Mouse (Mus musculus): ENCODE measurements around the gene Shf. TPM values are rescaled to one million over a fixed set of nuclear protein-coding genes. Genes with fewer than 3 reads are reported as not detected.

Gene Shf
- total and polyA plus RNA-seq, 3 experiments: 0.22 to 0.27 TPM; not detected in 1

DNA sequence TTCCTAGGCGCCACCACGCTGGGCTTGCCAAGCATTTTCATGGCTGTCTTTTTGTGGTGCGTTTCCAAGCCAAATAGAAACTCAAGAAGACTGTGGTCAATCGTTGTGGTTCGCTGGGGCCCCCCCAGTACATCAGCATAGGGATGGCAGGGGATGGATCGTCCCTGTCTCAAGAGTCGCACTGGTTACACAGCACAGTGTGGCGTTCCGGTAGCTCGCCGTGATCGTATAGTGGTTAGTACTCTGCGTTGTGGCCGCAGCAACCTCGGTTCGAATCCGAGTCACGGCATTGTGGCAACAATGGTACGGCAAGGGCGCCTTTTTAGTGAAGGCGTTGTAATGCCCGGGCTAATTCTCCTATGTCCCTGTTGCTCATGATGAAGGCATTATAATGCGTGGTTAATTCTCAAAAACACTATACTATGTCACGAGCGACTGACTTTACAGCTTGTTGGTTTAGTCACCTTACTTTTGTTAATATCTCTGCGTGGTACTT lies 8.8 kb upstream of the Shf start:
- TF ChIP-seq GATA2 (IDR thresholded peaks at IDR 0.05; ENCODE audit: borderline replicate concordance, low read depth, low read length): no peak
- no peak for TF ChIP-seq POLR2AphosphoS5 (IDR thresholded peaks at IDR 0.05; ENCODE audit: insufficient replicate concordance, low read depth, low read length)
- no peak for TF ChIP-seq CTCF (IDR thresholded peaks at IDR 0.05; ENCODE audit: low read depth, low read length)
- TF ChIP-seq GATA1 (IDR thresholded peaks at IDR 0.05; ENCODE audit: borderline replicate concordance, low read length): no peak
- no peak for TF ChIP-seq TAL1 (conservative IDR thresholded peaks at IDR 0.05; ENCODE audit: low read depth, low read length)
- Histone ChIP-seq H3K36me3 (replicated peaks) (no peaks in the 10 kb centered on the region), H3K4me3 (ENCODE audit: low read depth, low read length) (peak overlapping the region; percentile 71), H3K4me1 (ENCODE audit: insufficient read depth, low read depth, low read length) (peaks cover 31% of the 10 kb centered on the region), H3K9me3 (replicated peaks) (no peaks in the 10 kb centered on the region), H3K27me3 (ENCODE audit: insufficient read depth, low read length) (peaks cover 4% of the 10 kb centered on the region)
- ATAC-seq (ENCODE audit: extremely low read depth, insufficient number of reproducible peaks, low FRiP score, poor library complexity, severe bottlenecking) (peak; percentile 38), DNase-seq (ENCODE audit: low spot score) (peak; percentile 41)

DNA sequence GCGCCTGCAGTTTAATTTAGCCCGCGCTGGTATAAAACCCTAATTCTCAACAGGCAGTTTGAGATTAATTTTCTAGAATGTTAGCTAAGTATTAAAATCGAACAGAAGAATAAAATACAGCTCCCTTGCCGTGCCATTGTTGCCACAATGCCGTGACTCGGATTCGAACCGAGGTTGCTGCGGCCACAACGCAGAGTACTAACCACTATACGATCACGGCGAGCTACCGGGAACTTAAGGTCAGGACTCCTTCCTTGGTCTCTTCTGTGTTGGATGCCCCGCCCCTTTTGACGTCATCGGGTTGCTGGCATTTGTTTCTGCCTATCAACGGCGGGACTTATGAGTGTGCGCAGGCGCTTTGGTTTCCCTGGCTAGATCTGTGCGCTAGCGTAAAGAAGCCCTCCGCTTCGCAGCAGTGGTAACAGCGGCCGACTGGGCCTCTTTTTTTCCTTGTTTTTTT lies 8.3 kb upstream of the Shf start:
- ATAC-seq (ENCODE audit: extremely low read depth, insufficient number of reproducible peaks, low FRiP score, poor library complexity, severe bottlenecking): peak; percentile 60

DNA sequence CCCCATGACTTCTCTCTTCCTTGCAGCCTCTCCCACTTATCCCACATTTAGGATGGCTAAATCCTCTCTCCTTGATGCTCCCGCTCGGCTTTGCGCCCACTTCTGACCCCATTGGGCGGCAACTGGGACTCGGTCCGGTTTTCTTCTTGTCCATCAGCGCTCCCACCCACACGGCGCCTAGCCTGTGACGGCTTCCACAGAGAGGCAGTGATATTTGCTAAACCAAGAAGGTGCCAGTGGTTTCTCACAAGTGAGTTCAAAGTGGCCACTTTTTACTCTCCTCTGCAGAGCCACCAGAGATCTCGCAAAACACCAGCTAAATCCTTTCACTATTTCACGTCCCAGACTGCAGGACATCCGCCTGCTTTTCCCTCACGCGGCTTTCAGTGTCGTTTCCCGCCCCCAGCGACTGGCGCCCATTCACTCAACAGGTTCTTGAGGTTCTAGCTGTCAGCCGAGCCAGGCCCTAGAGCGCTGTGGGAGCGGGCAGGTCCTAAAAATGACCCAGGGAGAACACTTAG lies 7.1 kb upstream of the Shf start:
- ATAC-seq (ENCODE audit: extremely low read depth, insufficient number of reproducible peaks, low FRiP score, poor library complexity, severe bottlenecking) (no peak), DNase-seq (ENCODE audit: low spot score) (no peak)
- Histone ChIP-seq H3K36me3 (replicated peaks) (no peaks in the 10 kb centered on the region), H3K4me3 (ENCODE audit: low read depth, low read length) (peak overlapping the region; percentile 74), H3K27me3 (ENCODE audit: insufficient read depth, low read length) (peaks cover 4% of the 10 kb centered on the region), H3K4me1 (ENCODE audit: insufficient read depth, low read depth, low read length) (peaks cover 31% of the 10 kb centered on the region), H3K9me3 (replicated peaks) (no peaks in the 10 kb centered on the region)
- no peak for TF ChIP-seq GATA1 (IDR thresholded peaks at IDR 0.05; ENCODE audit: borderline replicate concordance, low read length)
- TF ChIP-seq POLR2AphosphoS5 (IDR thresholded peaks at IDR 0.05; ENCODE audit: insufficient replicate concordance, low read depth, low read length): no peak
- TF ChIP-seq GATA2 (IDR thresholded peaks at IDR 0.05; ENCODE audit: borderline replicate concordance, low read depth, low read length): no peak
- no peak for TF ChIP-seq CTCF (IDR thresholded peaks at IDR 0.05; ENCODE audit: low read depth, low read length)
- no peak for TF ChIP-seq TAL1 (conservative IDR thresholded peaks at IDR 0.05; ENCODE audit: low read depth, low read length)

More for the DNA sequence above, 8.3 kb upstream of the Shf start:
- Histone ChIP-seq H3K9me3 (replicated peaks) (no peaks in the 10 kb centered on the region), H3K4me1 (ENCODE audit: insufficient read depth, low read depth, low read length) (peaks cover 31% of the 10 kb centered on the region), H3K4me3 (ENCODE audit: low read depth, low read length) (peak overlapping the region; percentile 71), H3K36me3 (replicated peaks) (no peaks in the 10 kb centered on the region), H3K27me3 (ENCODE audit: insufficient read depth, low read length) (peaks cover 4% of the 10 kb centered on the region)
- peak; percentile 77 for DNase-seq (ENCODE audit: low spot score)
- TF ChIP-seq TAL1 (conservative IDR thresholded peaks at IDR 0.05; ENCODE audit: low read depth, low read length): no peak
- no peak for TF ChIP-seq GATA2 (IDR thresholded peaks at IDR 0.05; ENCODE audit: borderline replicate concordance, low read depth, low read length)
- no peak for TF ChIP-seq CTCF (IDR thresholded peaks at IDR 0.05; ENCODE audit: low read depth, low read length)
- TF ChIP-seq POLR2AphosphoS5 (IDR thresholded peaks at IDR 0.05; ENCODE audit: insufficient replicate concordance, low read depth, low read length): no peak
- TF ChIP-seq GATA1 (IDR thresholded peaks at IDR 0.05; ENCODE audit: borderline replicate concordance, low read length): no peak

DNA sequence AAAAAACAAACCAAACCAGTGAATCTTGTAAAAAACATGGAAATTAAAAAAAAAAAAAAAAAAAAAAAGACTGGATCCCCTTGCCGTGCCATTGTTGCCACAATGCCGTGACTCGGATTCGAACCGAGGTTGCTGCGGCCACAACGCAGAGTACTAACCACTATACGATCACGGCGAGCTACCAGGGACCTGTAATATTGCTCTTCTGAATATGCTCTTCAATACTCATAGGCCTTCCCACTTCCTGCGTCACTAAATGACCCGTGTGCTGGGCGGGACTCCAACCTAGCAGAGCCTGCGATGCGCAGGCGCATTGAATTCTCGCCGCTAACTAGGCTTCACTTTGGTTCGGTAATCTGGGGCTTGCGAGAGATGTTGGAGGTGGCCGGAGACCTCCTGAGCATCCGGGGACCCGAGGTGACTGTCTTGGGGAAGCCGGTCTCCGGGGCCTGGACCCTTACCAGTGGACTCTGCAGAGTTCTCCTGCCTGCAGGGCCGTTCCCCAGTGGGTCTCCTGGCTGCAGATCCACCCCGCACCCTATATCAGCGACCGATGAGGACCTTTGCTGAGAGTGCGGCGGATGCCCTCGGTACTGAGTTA lies 6.5 kb upstream of the Shf start:
- H3K36me3 ChIP-seq (replicated peaks): no peaks in the 10 kb centered on the region
- peak; percentile 71 for ATAC-seq (ENCODE audit: extremely low read depth, insufficient number of reproducible peaks, low FRiP score, poor library complexity, severe bottlenecking)

DNA sequence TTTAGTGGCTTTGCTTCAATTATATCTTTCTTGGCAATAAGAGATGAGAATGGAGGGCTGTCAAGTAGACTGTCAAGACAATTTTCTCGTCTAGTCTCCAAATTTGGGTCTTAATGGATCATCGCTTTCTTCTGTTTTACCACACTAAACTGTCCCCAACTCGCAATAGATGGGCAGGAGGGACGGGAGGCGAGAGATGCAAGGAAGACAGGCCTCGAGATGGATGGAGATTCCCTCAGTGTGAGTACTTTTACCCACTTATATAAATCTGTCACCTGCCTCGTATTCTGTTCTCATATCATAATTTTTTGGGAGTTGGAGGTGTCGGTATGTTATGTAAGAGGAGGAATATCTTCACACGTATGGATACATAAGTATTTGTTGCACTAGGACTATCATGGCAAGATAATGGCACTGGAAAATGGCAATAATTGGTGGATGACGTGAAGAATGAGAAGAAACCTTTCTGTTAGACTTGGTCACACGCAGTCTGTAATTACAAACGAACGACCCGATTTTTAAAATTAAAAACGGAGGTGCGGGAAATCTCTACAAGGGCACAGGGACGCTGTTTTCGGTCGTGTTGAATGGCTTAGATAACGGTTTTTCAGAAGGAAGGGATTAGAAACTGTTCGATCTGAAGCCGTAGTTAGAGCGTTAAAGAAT lies 5.8 kb upstream of the Shf start:
- H3K4me3 ChIP-seq (ENCODE audit: low read depth, low read length): no peak overlapping the region; the same call in 1 of the 2 replicates
- peaks cover 36% of the 10 kb centered on the region for H3K4me1 ChIP-seq (ENCODE audit: insufficient read depth, low read depth, low read length)
- no peaks in the 10 kb centered on the region for H3K36me3 ChIP-seq (replicated peaks)
- DNase-seq (ENCODE audit: low spot score) (no peak), ATAC-seq (ENCODE audit: extremely low read depth, insufficient number of reproducible peaks, low FRiP score, poor library complexity, severe bottlenecking) (no peak)
- H3K9me3 ChIP-seq (replicated peaks): no peaks in the 10 kb centered on the region
- TF ChIP-seq POLR2AphosphoS5 (IDR thresholded peaks at IDR 0.05; ENCODE audit: insufficient replicate concordance, low read depth, low read length) (no peak), TAL1 (conservative IDR thresholded peaks at IDR 0.05; ENCODE audit: low read depth, low read length) (no peak), CTCF (IDR thresholded peaks at IDR 0.05; ENCODE audit: low read depth, low read length) (no peak), GATA2 (IDR thresholded peaks at IDR 0.05; ENCODE audit: borderline replicate concordance, low read depth, low read length) (no peak), GATA1 (IDR thresholded peaks at IDR 0.05; ENCODE audit: borderline replicate concordance, low read length) (no peak)
- H3K27me3 ChIP-seq (ENCODE audit: insufficient read depth, low read length): peaks cover 9% of the 10 kb centered on the region

More for the DNA sequence above, 6.5 kb upstream of the Shf start:
- DNase-seq (ENCODE audit: low spot score): peak; percentile 77
- Histone ChIP-seq H3K27me3 (ENCODE audit: insufficient read depth, low read length) (peaks cover 4% of the 10 kb centered on the region), H3K9me3 (replicated peaks) (no peaks in the 10 kb centered on the region), H3K4me1 (ENCODE audit: insufficient read depth, low read depth, low read length) (peaks cover 31% of the 10 kb centered on the region), H3K4me3 (ENCODE audit: low read depth, low read length) (peak overlapping the region; percentile 74)
- TF ChIP-seq GATA2 (IDR thresholded peaks at IDR 0.05; ENCODE audit: borderline replicate concordance, low read depth, low read length) (no peak), POLR2AphosphoS5 (IDR thresholded peaks at IDR 0.05; ENCODE audit: insufficient replicate concordance, low read depth, low read length) (no peak), GATA1 (IDR thresholded peaks at IDR 0.05; ENCODE audit: borderline replicate concordance, low read length) (no peak), CTCF (IDR thresholded peaks at IDR 0.05; ENCODE audit: low read depth, low read length) (no peak)

DNA sequence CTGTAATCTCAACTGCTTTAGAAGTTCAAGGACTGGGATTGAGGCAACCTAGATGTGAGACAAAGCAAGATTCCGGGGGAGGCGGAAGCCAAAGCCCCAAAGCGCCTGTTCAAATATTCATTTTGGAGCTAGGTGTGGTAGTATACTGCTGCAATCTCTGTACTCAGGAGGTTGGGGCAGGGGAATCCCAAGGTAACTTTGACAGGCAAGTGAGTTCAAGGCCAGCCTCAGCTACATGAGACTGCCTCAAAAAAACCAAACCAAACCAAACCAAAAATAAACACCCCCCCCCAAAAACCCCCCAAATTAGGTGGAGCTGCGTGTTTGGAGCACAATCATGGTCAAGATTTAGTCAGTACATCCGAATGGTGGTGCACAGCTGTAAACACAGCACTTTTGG lies 5.0 kb upstream of the Shf start:
- Histone ChIP-seq H3K27me3 (ENCODE audit: insufficient read depth, low read length) (peaks cover 12% of the 10 kb centered on the region), H3K4me3 (ENCODE audit: low read depth, low read length) (no peak overlapping the region), H3K9me3 (replicated peaks) (no peaks in the 10 kb centered on the region), H3K4me1 (ENCODE audit: insufficient read depth, low read depth, low read length) (peaks cover 39% of the 10 kb centered on the region), H3K36me3 (replicated peaks) (no peaks in the 10 kb centered on the region)
- no peak for DNase-seq (ENCODE audit: low spot score)
- ATAC-seq (ENCODE audit: extremely low read depth, insufficient number of reproducible peaks, low FRiP score, poor library complexity, severe bottlenecking): no peak
- no peak for TF ChIP-seq POLR2AphosphoS5 (IDR thresholded peaks at IDR 0.05; ENCODE audit: insufficient replicate concordance, low read depth, low read length)
- TF ChIP-seq TAL1 (conservative IDR thresholded peaks at IDR 0.05; ENCODE audit: low read depth, low read length): no peak
